Mouse (Mus musculus) ES-Bruce4 (cell line): ENCODE measurements around the gene Rbp3. TPM values are rescaled to one million over a fixed set of nuclear protein-coding genes. Genes with fewer than 3 reads are reported as not detected.

ENCODE experiments used
- H3K27ac ChIP-seq: 2 replicates; pipeline ENCODE4 v1.5.1; 2012; ENCODE audit warnings: low read length, inconsistent platforms; ENCODE audit not compliant: insufficient read depth
- H3K27me3 ChIP-seq: 2 replicates; pipeline ENCODE4 v1.6.1; 2012; ENCODE audit warnings: mild to moderate bottlenecking, low read length, inconsistent platforms; ENCODE audit not compliant: control insufficient read depth, poor library complexity, insufficient read depth, severe bottlenecking
- H3K36me3 ChIP-seq: 2 replicates; pipeline ENCODE4 v1.6.1; 2012; ENCODE audit warnings: inconsistent platforms, mild to moderate bottlenecking, low read length, moderate library complexity; ENCODE audit not compliant: control insufficient read depth, poor library complexity, insufficient read depth, severe bottlenecking
- H3K4me1 ChIP-seq: one replicate; pipeline ENCODE4 v1.8.1; 2011; ENCODE audit warnings: low read length; ENCODE audit not compliant: control insufficient read depth, insufficient read depth
- H3K4me3 ChIP-seq: 2 replicates; pipeline ENCODE4 v1.5.1; 2011; ENCODE audit warnings: low read depth, mild to moderate bottlenecking, low read length
- H3K9ac ChIP-seq: 2 replicates; pipeline ENCODE4 v1.6.1; 2012; ENCODE audit warnings: low read depth, mild to moderate bottlenecking, inconsistent platforms; ENCODE audit not compliant: poor library complexity, severe bottlenecking
- H3K9me3 ChIP-seq: replicated peaks from 2 replicates; pipeline ENCODE4 v1.6.1; 2012; ENCODE audit warnings: mild to moderate bottlenecking, low read length, inconsistent platforms; ENCODE audit not compliant: control insufficient read depth, poor library complexity, insufficient read depth, severe bottlenecking
- CTCF ChIP-seq: IDR thresholded peaks from one replicate; pipeline ENCODE4 v1.8.1; 2011; ENCODE audit warnings: low read depth, low read length
- EP300 ChIP-seq: IDR thresholded peaks from 2 replicates; pipeline ENCODE4 v1.6.1; 2011; ENCODE audit warnings: low read depth, low read length; ENCODE audit not compliant: insufficient read depth
- POLR2A ChIP-seq: IDR thresholded peaks from one replicate; pipeline ENCODE4 v1.8.1; 2011; ENCODE audit warnings: low read length; ENCODE audit not compliant: insufficient read depth
- polyA plus RNA-seq: library from polyadenylated mRNA; stranded (reverse); fragments of >200 nt; gene quantifications from 2 replicates; pipeline ENCODE4 v1.2.4, GENCODE M21; 2011; ENCODE audit warnings: low read depth; ENCODE audit not compliant: missing spikeins, insufficient read depth, insufficient read length

Rbp3 gene
- polyA plus RNA-seq, 1 experiment = not detected

DNA sequence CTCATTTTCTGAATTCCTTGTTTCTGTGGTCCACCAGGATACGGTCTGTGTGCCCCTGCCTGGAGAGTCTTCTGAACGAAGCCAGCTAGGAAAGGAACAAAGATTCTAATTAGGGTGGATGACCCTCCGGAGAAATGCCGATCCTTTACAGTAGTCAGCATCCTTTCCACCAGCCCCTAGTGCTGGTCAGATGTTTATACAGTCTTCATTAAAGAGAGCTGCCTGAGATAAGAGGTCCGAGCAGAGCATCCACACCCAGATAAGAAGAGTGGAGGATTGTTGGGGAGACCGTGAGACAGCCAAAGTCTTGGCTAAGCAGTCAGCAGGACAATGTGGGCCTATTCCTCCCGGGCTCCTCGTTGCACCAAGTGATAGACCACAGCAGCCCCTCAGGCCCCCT is 13.1 kb upstream of the Rbp3 start, which contains the start of gene Gdf2:
TSS of gene Gdf2 (plus strand) at position 301 of the 400 bp plus-strand sequence.
- no peak within 1 kb of the TSS for H3K9ac ChIP-seq
- no peaks in the 10 kb centered on the region for H3K27me3 ChIP-seq
- no peaks in the 10 kb centered on the region for H3K4me1 ChIP-seq
- H3K27ac ChIP-seq = no peak within 1 kb of the TSS
- no peaks in the 10 kb centered on the region for H3K36me3 ChIP-seq
- no peak within 1 kb of the TSS for H3K4me3 ChIP-seq
- no peak for TF ChIP-seq POLR2A
- no peak for TF ChIP-seq CTCF
- no peak for TF ChIP-seq EP300
- H3K9me3 ChIP-seq = no peaks in the 10 kb centered on the region

DNA sequence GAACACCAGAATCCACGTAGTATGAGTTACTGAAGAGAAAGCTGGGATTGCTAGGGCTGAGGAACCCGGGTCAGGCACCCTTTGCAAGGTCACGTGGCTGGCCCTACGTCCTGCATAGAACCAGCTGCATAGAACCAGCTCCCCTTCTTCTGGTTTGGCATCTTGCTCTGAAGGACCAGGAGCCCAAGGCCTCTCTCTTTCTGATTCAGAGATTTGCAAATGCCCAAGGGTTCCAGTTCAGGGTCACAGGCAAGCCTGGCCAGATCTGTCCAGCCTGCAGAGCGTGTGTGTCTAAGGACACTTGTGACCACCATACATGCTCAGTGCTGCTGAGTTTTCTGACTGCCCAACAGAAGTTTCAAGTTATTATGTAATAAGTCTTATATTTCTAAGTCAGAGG is 11.6 kb upstream of the Rbp3 start:
- Histone ChIP-seq H3K27me3 (no peaks in the 10 kb centered on the region), H3K27ac (no peak overlapping the region), H3K4me1 (no peaks in the 10 kb centered on the region), H3K36me3 (no peaks in the 10 kb centered on the region), H3K9me3 (no peaks in the 10 kb centered on the region), H3K9ac (no peak overlapping the region), H3K4me3 (no peak overlapping the region)
- no peak for TF ChIP-seq CTCF
- no peak for TF ChIP-seq POLR2A
- no peak for TF ChIP-seq EP300

DNA sequence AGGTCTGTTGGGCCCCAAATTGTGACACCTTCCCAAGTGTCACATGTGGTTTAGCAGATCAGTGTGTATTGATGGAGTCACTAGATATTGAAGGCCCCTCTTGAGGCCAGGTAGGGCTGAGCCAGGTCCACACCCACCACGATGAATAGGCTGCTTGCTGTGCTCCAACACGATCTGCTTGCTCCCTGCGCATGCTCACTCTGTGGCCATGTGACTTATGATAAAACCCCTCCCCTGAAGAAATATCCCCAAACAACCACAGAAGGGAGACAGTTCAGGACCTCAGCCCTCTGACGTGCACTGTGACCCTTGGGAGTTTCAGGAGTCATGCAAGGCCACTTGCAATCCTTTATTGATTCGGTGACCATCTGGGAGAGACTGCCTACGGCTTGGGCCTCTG is 7.7 kb upstream of the Rbp3 start:
- Histone ChIP-seq H3K27me3 (no peaks in the 10 kb centered on the region), H3K4me3 (no peak overlapping the region), H3K9ac (no peak overlapping the region), H3K9me3 (no peaks in the 10 kb centered on the region), H3K36me3 (no peaks in the 10 kb centered on the region), H3K27ac (no peak overlapping the region), H3K4me1 (no peaks in the 10 kb centered on the region)
- TF ChIP-seq CTCF (no peak), POLR2A (no peak), EP300 (no peak)

DNA sequence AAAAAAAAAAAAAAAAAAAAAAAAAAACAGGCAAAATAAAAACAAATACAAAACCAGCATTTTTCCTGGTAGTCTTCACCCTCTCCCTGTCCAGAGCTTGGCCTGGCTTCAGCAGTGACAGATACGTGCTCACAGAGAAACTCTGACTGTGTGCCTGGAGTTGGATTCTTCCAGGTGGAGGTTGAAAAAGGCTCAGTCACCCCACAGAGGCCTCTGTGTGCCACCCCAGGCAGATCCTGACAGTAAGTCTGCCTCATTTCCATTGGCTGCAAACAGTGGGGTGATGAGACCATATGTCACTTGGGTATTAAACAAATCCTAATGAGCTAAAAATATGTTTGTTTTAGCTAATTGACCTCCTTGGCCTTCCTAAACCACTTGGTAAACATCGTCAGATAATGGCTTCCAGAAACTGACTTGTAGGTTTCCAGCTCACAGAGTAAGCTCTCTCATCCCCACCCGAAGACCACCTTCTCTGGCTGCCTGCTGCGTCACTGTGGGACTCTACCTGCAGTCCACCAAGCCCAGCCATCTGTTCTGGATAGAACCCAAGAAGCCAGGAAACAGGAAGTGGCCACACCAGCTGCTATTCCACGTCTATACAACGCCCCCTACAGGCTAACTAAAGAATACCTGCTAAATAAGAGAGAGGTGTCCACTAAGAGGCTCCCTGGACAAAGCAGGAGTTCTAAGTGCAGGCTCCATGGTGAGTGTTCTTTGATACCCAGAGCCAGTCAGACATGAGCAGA is 1.4 kb upstream of the Rbp3 start:
- H3K9me3 ChIP-seq = no peaks in the 10 kb centered on the region

DNA sequence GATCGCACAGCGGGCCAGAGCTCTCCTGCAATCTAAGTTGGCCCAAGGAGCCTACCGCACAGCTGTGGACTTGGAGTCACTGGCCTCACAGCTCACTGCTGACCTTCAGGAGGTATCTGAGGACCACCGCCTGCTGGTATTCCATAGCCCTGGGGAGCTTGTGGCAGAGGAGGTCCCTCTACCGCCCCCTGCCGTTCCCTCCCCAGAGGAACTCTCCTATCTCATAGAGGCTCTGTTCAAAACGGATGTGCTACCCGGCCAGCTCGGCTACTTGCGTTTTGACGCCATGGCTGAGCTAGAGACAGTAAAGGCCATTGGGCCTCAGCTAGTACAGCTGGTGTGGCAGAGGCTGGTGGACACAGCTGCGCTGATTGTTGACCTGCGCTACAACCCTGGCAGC is 2.3 kb downstream of the Rbp3 start:
- Histone ChIP-seq H3K4me3 (peak overlapping the region; percentile 20), H3K27ac (no peak overlapping the region), H3K9ac (no peak overlapping the region), H3K36me3 (no peaks in the 10 kb centered on the region), H3K4me1 (no peaks in the 10 kb centered on the region), H3K9me3 (no peaks in the 10 kb centered on the region), H3K27me3 (no peaks in the 10 kb centered on the region)
- no peak for TF ChIP-seq EP300
- TF ChIP-seq CTCF = peak; percentile 68

More for the DNA sequence above, 1.4 kb upstream of the Rbp3 start:
- Histone ChIP-seq H3K36me3 (no peaks in the 10 kb centered on the region), H3K9ac (no peak overlapping the region), H3K4me1 (no peaks in the 10 kb centered on the region), H3K27ac (no peak overlapping the region), H3K27me3 (no peaks in the 10 kb centered on the region), H3K4me3 (no peak overlapping the region)
- no peak for TF ChIP-seq CTCF
- no peak for TF ChIP-seq POLR2A
- no peak for TF ChIP-seq EP300

DNA sequence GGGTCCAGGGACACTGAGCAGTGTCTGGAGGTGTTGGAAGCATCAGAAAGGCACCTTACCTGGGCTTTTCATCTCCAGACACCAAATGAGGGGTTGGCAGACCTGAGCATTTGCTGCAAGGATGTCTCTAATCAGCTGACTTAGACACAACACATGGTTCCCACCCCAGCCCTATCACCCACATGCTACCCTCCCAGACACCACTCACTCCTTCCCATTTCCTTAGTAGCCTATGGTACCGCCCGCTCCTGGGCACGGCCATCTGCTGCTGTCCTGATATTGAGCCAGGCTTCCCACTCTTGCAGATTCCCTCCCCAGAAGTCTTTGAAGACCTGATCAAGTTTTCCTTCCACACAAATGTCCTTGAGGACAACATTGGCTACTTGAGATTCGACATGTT is 4.4 kb downstream of the Rbp3 start:
- no peak for TF ChIP-seq POLR2A
- TF ChIP-seq CTCF = no peak
- TF ChIP-seq EP300 = no peak
- Histone ChIP-seq H3K36me3 (no peaks in the 10 kb centered on the region), H3K4me3 (no peak overlapping the region), H3K4me1 (no peaks in the 10 kb centered on the region), H3K27me3 (no peaks in the 10 kb centered on the region), H3K9me3 (no peaks in the 10 kb centered on the region), H3K27ac (no peak overlapping the region), H3K9ac (no peak overlapping the region)
